Mouse (Mus musculus): ENCODE data around the gene Trpc1.

Gene Trpc1

DNA sequence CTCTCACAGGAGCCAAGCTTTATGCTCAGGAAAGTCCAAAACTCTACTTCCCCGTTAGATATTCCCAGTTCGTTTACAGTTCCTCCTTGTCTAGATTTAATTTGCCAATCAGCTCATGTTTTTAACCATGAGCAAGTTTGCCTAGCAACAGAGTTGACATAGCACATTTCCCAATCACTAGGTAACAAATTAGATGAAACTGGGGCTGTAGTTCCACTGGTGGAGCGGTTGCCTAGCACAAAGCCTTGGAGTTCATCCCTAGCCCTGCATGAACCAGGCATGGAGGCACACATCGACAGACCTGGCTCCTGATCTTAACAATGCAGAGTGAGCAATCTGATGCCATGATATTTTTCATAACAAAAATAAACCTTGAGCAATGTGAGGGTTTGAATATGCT lies 50.9 kb downstream of the Trpc1 start:
- ATAC-seq (ENCODE audit: insufficient number of reproducible peaks, low FRiP score, low TSS enrichment): no peak

- no peak for ATAC-seq (ENCODE audit: insufficient number of reproducible peaks, low FRiP score, low TSS enrichment)
Measured at GRCm38 (mm10) chr9:95697808-95698207, 52.4 kb downstream of the Trpc1 start.

DNA sequence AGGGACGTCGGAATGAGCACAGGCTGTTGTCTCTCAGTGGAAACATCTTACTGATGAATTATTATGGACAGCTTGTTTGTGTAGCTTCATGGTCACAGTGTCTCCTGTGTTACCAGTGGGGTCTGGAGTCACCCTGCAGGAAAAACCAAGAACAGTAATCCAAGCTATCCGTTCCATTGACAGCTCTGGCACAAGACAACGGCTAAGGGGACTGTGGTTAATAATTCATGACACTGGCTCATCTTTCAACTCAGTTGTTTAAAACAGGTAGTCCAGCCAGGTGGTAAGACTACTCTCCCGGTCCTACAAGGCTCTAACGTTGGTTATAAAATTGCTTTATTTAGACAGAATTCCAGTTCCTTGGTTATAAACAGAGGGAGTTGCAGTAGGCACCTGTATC lies 53.6 kb downstream of the Trpc1 start:
- ATAC-seq (ENCODE audit: insufficient number of reproducible peaks, low FRiP score, low TSS enrichment): no peak

- no peak for ATAC-seq (ENCODE audit: insufficient number of reproducible peaks, low FRiP score, low TSS enrichment)
Measured at GRCm38 (mm10) chr9:95695023-95695422, 55.2 kb downstream of the Trpc1 start.

- ATAC-seq (ENCODE audit: insufficient number of reproducible peaks, low FRiP score, low TSS enrichment): no peak
Measured at GRCm38 (mm10) chr9:95694526-95694925, 55.6 kb downstream of the Trpc1 start.

GRCm38 (mm10) chr9:95693528-95694100 lies 56.6 kb downstream of the Trpc1 start:
- ATAC-seq (ENCODE audit: insufficient number of reproducible peaks, low FRiP score, low TSS enrichment): no peak

GRCm38 (mm10) chr9:95692823-95693222 lies 57.4 kb downstream of the Trpc1 start:
- no peak for ATAC-seq (ENCODE audit: insufficient number of reproducible peaks, low FRiP score, low TSS enrichment)

DNA sequence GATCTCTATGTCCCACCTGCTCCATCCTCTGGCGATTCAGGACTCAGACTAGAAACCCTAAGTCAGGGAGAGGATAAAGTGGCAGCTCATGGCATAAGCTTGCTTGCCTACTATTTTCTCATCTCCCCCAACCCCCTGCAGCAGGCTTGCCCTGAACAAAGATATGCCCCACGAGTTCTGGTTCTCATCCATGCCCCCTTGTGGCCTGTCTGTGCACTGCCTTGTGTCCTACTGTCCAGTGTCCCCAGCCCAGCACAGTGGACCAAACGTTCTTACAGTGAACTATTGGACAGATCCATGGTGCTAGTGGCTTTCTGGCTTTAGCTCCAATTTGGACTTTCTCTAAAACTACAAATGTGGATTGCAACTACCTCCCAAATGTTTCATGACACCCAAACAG lies 62.1 kb downstream of the Trpc1 start:
- ATAC-seq (ENCODE audit: insufficient number of reproducible peaks, low FRiP score, low TSS enrichment): no peak; the same call in 1 of the 2 replicates

GRCm38 (mm10) chr9:95685660-95686440 lies 64.3 kb downstream of the Trpc1 start:
- ATAC-seq (ENCODE audit: insufficient number of reproducible peaks, low FRiP score, low TSS enrichment): no peak

GRCm38 (mm10) chr9:95680691-95681090 lies 69.5 kb downstream of the Trpc1 start:
- ATAC-seq (ENCODE audit: insufficient number of reproducible peaks, low FRiP score, low TSS enrichment): no peak

DNA sequence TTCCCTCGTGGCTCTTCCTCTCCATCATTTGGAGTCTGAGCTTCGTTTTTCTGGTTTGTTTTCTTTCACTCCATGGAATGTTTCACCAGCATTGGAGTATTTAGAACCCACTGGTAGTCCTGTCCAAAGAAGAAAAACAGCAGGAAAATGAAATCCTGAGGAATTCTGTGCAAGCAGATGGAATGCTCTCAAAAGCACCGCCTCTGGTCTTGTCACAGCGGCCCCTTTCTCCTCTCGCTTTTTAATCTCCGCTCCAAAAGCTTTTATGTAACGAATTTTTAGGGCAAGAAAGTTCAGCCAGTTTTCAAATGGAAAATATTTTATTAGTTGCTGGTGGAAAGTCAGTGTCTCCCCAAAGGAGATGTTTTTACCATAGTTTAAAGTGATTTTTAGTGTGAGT lies 70.2 kb downstream of the Trpc1 start:
- ATAC-seq (ENCODE audit: insufficient number of reproducible peaks, low FRiP score, low TSS enrichment): no peak

GRCm38 (mm10) chr9:95676021-95676420 lies 74.2 kb downstream of the Trpc1 start:
- ATAC-seq (ENCODE audit: insufficient number of reproducible peaks, low FRiP score, low TSS enrichment): no peak

DNA sequence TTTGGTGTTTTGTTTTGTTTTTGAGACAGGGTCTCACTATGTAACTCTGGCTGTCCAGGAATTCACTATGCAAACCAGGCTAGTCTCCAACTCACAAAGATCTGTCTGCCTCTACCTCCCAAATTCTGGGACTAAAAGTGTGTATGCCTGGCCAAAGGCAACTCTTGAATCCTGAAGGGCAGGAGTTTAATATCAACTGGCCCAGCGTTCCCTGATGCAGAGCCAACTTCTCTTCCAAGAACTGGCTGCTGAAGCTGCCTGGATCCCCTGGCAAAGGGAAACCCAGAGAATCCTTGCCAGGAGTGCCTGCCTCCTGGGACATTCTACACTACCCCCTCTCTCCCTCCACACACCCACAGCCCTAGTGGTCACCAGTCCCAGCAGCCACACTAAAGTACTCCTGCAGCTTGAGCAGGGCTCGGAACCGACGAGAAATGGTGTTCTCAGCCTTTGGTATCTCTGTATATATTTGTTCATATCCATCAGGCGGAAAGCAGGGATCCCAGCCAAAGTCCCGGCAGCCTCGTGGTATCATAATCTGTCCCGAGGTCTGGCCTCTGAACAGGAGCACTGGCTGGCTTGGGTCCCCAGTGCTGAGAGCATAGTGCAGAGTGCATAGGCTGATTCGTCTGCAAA lies 75.0 kb downstream of the Trpc1 start:
- peak; percentile 85 for ATAC-seq (ENCODE audit: insufficient number of reproducible peaks, low FRiP score, low TSS enrichment)

DNA sequence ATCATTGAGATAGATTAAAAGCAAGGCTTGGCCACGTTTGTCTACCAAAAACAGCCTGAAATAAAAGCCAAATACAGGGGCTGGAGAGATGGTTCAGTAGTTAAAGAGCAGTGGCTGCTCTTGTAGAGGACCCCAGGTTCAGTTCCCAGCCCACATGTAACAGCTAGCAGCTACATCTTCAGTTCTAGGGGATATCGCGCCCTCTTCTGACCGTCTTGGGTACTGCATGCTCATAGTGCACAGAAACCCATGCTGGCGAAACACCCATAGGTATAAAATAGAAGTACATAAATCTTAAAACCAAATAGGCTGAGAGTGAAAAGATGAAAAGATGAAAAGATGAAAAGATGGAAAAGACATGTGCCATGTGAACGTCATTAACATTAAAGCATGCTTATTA lies 77.4 kb downstream of the Trpc1 start:
- ATAC-seq (ENCODE audit: insufficient number of reproducible peaks, low FRiP score, low TSS enrichment): no peak

DNA sequence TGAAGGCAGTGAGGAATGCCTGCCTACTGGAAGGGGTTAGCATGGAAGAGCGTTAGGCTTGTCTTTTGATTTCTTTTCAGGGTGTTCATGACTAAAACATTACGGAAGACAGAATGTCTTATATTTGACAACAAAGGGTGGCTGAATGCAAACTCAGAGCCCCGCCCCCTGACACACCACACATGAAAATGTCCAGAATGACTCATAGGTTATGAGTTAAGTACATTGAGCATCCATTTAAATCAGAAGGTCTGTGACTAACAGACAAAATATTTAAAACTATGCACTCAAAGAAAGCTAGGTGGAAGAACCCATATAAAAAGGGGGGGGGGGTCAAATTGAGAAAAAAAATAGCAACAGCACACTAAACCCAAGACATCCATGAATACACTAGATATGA lies 77.8 kb downstream of the Trpc1 start:
- ATAC-seq (ENCODE audit: insufficient number of reproducible peaks, low FRiP score, low TSS enrichment): no peak

GRCm38 (mm10) chr9:95668306-95668705 lies 81.9 kb downstream of the Trpc1 start:
- ATAC-seq (ENCODE audit: insufficient number of reproducible peaks, low FRiP score, low TSS enrichment): no peak

GRCm38 (mm10) chr9:95667836-95668235 lies 82.3 kb downstream of the Trpc1 start:
- ATAC-seq (ENCODE audit: insufficient number of reproducible peaks, low FRiP score, low TSS enrichment): no peak

GRCm38 (mm10) chr9:95665835-95666234 lies 84.3 kb downstream of the Trpc1 start:
- no peak for ATAC-seq (ENCODE audit: insufficient number of reproducible peaks, low FRiP score, low TSS enrichment)

GRCm38 (mm10) chr9:95664290-95664989 lies 85.7 kb downstream of the Trpc1 start:
- ATAC-seq (ENCODE audit: insufficient number of reproducible peaks, low FRiP score, low TSS enrichment): no peak

GRCm38 (mm10) chr9:95657941-95658340 lies 92.2 kb downstream of the Trpc1 start:
- ATAC-seq (ENCODE audit: insufficient number of reproducible peaks, low FRiP score, low TSS enrichment): no peak
